Mouse (Mus musculus) small intestine, adult 2 months (tissue): ENCODE measurements around the gene Neurl1a.

Source experiments
- CTCF ChIP-seq: fragments of 200-500 bp; IDR thresholded peaks from 2 replicates; pipeline ENCODE4 v1.5.1; 2012; ENCODE audit warnings: low read depth, mild to moderate bottlenecking, control low read depth, inconsistent platforms, low read length, moderate library complexity, mixed read lengths; ENCODE audit not compliant: insufficient replicate concordance, insufficient read length; ENCODE audit errors: extremely low read depth
- POLR2A ChIP-seq: fragments of 200-500 bp; IDR thresholded peaks from 2 replicates; pipeline ENCODE4 v1.6.1; 2012; ENCODE audit warnings: low read depth, mild to moderate bottlenecking, control low read depth, inconsistent platforms, low read length, moderate library complexity

DNA sequence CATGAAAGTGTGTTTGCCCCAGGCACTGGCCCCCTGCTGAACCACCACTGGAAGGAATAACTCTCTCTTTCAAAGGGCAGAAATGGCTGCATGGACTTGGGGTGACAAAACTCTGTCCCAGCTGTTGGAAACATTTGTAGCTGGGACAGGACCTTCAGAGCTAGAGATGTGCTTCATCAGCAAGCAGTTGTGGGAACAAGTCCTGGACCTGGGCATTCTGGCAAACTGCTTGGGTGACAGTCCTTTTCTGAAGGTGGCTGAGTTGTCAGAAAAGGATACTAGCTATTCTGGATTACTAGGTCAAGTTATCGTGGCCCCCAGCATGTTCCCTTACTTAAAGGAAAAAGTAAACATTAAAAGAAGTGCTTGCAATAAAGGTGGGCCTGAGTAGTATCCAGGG lies 27.5 kb downstream of the Neurl1a start:
- TF ChIP-seq CTCF (no peak), POLR2A (no peak)
